Mouse (Mus musculus): ENCODE results near the gene Cdh26.

Cdh26 gene

DNA sequence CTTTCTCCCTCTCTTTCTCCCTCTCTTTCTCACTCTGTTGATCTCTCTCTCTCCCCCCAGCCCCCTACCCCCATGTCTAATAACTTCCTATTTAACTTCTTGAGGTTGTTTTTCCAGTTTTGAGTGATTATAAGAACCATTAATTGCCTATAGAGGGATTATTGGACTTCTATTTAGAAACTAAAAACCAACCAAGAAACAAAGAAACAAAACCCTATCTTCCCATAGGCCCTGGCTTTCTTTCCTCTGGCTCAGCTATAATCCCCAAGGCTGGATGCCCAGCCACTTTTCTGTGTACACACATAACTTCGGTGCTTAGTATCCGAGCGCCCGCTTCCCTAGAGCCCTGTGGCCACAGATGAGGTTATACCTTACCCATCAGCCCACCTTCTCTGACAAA is at the start of gene Cdh26:
Gene Cdh26 (plus strand): TSS at position 301 of the 400 bp plus-strand sequence.
- DNase-seq (ENCODE audit: extremely low spot score, low read depth, low spot score), result no peak

DNA sequence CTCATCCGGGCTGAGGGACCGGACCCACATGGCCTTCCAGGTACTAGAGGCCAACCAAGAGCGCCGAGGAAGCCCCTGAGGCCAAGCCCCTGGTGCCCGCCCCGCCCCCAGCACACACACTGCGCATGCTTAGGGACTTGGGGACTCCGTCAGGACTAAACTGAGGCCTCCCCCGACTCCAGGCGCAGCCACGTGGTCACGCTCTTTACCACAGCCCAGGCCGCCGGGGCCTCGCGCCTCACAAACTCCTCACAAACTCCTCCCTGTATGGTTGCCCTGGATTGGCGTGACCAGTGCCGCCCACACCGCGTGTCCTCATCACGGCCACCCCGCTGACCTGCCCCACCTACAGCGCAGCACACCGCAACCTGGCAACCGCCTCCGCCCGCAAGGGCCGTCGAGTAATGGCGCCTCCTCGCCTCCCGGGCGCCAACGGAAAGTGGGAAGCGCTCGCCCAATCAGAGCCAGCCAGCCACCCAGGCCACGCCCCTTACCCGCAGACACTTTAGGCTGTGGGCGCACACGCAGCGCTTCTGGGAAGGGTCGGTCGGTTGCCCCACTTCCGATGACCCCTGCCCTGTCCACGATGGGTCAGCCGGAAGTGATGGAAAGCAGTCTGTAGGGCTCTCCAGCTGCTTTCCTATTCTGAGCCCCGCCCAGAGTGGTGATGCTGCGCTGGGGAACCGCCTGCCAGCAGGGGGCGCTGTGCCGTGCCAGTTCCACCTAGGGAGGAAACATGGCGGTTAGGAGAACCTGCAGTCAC is 23.1 kb upstream of the Cdh26 start, which contains the start of gene Sycp2:
Gene Sycp2 (minus strand): TSS at position 633 of the 763 bp plus-strand sequence.
- DNase-seq (ENCODE audit: extremely low spot score, low read depth, low spot score), result no peak

- DNase-seq (ENCODE audit: extremely low spot score, low read depth, low spot score), result no peak
These were observed 21.3 kb upstream of the Cdh26 start for GRCm38 (mm10) chr2:178409024-178409423.

DNA sequence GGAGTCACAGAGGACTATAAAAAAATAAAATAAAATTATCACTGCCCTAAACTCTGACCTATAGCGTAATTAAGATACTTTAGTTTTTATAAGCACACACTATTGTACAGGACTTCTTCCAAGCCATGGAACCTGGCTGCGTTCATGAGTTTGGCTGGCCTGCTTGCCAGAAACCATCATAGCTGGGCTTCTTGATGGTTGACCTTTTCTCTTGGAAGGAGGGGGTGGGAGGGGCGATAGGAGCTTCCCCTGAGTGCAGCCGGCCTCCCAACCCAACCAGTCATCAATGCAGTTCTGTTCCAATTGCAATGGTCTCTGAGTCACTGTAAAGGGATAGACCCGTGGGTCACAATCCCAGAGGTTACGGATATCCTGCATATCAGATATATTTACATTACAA is 20.0 kb upstream of the Cdh26 start:
- DNase-seq (ENCODE audit: extremely low spot score, low read depth, low spot score), result no peak

GRCm38 (mm10) chr2:178412598-178412997 is 17.7 kb upstream of the Cdh26 start:
- no peak for DNase-seq (ENCODE audit: extremely low spot score, low read depth, low spot score)

GRCm38 (mm10) chr2:178413081-178413480 is 17.2 kb upstream of the Cdh26 start:
- no peak for DNase-seq (ENCODE audit: extremely low spot score, low read depth, low spot score)

DNA sequence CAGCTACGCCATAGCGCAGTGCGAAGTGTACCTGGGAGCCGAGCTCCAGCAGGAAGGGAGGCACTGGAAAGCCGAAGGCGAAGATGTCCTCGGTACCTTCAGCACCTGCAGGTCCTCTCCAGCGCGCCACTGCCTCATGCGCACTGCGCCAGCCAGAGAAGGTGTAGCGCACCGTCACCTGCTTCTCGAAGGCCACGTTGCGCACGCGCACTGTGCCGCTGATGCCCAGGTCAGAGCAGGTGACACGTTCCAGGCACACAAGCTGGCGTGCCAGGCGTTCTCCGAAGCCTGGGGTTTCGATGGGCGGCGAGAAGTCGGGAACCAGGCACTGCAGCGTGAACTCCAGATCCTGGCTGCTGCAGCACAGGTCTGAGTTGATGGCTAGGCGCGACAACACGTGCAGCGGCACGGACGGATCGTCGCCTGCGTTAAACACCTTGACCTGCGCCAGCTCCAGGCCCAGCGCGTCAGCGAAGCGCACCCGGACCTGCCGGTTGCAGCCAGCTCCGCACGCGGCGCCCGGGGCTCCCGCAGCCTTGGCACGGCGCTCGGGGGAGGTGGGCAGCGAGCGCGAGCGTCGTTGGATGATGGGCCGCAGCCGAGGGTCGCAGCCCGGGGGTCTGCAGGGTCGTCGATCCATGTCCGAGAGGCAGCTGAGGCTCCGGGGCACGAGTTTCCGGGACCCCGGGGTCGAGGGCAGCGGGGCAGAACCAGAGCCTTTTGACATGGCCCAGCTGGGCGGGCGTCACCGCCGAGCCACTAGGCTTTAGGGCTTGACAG is 16.7 kb upstream of the Cdh26 start:
- DNase-seq (ENCODE audit: extremely low spot score, low read depth, low spot score), result no peak

DNA sequence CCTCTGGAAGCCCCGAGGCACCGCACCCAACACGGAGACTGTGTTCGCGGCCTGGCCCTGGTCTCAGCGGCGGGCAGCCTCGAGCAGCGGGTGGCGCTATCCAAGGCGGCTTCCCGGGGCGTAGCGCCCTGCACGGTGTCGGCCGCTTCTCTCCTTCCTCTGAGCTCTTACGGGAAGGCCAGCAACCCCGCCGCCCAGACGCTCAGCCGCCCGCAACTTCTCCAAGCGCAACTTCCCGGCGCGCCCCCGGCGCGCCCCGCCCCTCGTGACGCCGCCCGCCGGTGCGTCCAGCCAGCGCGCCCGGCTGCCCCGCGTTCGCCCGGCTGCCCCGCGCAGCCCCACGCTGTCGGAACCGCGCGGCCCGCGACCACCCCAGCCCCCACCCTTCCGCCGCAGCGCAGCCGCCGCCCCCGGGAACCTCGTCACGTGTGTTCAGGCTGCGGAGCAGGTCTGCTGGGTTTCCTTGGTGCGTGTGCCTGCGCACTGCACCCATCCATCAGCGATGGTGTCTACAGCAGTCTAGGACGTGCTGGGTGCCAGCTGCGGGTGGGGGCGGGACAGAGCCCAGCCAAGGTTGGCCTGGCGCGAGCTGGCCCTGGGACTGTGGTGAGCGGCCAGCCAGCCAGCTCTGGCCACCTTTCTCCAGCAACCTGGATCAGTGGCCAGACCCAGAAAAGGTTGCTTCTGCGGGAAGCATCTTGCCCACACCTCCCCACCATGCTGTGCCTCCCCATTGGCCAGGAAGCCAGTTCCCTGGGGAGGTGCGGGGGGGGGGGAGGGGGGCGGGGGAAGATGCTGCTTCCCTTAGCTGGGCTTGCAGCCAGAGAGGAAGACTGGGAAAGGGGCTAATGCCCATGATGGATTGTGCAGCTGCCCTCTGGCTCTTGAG is 15.8 kb upstream of the Cdh26 start, which contains the start of the genes Ppp1r3d and Fam217b:
Gene Ppp1r3d (minus strand): TSS at position 212 of the 889 bp plus-strand sequence.
Gene Fam217b (plus strand): TSS at position 264 of the 889 bp plus-strand sequence.
- DNase-seq (ENCODE audit: extremely low spot score, low read depth, low spot score), result no peak

DNA sequence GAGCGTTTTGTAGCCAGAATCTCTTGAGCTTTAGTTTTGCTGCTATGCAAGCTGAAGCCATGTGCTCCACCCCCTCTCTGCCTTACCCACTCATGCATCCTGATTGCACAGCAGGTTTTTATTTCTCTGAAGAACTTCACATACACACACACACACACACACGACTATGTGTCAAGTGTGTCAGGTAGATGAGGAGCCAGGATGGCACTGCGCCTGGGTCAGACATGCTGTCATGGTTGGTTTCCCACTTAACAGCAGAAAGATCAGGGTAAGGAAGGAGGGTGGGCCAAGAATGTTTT is 15.2 kb upstream of the Cdh26 start:
- DNase-seq (ENCODE audit: extremely low spot score, low read depth, low spot score), result no peak

GRCm38 (mm10) chr2:178416427-178416826 is 13.9 kb upstream of the Cdh26 start:
- DNase-seq (ENCODE audit: extremely low spot score, low read depth, low spot score), result no peak

- DNase-seq (ENCODE audit: extremely low spot score, low read depth, low spot score), result no peak
These were observed 13.4 kb upstream of the Cdh26 start for GRCm38 (mm10) chr2:178416970-178417369.

DNA sequence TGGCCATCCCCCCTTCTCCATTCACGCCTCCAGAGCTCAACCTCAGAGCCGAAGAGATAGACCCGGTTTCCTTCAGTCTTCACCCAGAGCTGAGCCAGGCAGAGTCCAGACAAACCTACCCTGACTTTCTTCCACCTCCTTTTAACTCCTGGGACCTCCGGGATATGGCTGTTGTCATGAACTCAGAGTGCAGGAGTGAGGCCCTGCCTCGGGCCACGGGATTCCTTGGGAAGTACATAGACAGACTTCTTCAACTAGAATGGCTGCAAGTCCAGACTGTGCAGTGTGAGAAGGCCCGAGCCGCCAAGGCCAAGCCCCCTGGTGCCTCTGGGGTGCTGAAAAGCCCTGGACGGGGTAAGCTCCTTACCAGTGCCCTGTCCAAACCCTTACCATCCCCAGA is 9.8 kb upstream of the Cdh26 start:
- DNase-seq (ENCODE audit: extremely low spot score, low read depth, low spot score), result no peak

- no peak for DNase-seq (ENCODE audit: extremely low spot score, low read depth, low spot score)
These were observed 8.7 kb upstream of the Cdh26 start for GRCm38 (mm10) chr2:178421603-178422002.

DNA sequence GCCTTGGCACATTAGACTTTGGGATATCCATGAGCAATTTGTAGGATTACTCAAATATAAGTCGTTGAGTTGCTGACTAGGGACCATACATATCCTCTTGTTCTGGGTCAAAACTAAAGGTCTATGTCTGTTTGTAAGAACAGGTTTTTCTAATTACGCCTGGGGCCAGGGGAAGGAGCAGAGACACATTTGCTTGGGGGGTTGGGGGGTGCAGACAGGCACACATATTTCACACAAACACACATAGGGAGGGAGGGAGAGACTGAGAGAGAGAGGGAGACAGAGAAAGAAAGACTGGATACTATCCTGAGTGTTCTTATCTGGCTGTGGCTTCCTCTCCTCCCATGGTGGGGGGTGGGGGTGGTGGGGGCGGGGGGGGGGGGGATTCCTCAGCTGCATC is 8.1 kb upstream of the Cdh26 start:
- no peak for DNase-seq (ENCODE audit: extremely low spot score, low read depth, low spot score)

- no peak for DNase-seq (ENCODE audit: extremely low spot score, low read depth, low spot score)
These were observed 7.1 kb upstream of the Cdh26 start for GRCm38 (mm10) chr2:178423223-178423622.

DNA sequence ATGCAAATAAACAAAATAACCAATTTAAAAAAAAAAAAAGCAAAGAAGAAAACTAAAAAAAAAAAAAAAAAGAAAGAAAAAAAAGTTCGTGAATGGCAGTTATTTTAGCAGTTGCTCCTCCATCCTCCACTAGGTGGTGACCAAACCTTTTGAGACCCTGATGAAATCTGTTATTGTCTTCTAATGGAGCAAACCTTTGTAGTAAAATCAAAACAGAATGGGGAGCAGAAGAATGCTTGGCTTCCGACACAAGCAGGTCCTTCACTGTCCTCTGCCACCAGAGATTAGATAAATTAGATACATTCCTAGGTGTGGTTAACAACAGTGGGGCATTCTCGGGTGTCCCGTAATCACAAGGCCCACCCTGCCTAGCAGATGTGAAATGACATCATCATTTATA is 4.1 kb upstream of the Cdh26 start:
- DNase-seq (ENCODE audit: extremely low spot score, low read depth, low spot score), result no peak

- DNase-seq (ENCODE audit: extremely low spot score, low read depth, low spot score), result no peak
These were observed 3.1 kb upstream of the Cdh26 start for GRCm38 (mm10) chr2:178427181-178427580.

DNA sequence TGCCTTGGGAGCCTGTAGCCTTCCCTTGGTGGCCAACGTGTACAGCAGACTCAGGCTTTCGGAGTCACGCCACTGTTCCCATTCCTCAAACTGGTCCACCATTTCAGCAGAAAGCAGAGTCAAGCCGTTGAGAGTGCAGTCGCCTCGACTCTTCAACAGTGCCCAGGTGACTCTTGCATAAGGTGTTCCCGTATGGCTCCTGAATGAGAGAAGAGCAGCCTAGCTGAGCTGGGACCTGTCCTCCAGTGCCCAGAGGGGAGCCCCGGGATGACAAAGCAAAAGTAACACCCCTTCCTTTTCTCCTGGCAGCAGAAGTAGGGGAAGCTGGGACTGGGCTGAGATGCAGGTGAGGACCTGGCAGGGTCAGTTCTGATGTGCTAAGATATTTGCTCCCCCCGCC is 2.1 kb upstream of the Cdh26 start:
- no peak for DNase-seq (ENCODE audit: extremely low spot score, low read depth, low spot score)

DNA sequence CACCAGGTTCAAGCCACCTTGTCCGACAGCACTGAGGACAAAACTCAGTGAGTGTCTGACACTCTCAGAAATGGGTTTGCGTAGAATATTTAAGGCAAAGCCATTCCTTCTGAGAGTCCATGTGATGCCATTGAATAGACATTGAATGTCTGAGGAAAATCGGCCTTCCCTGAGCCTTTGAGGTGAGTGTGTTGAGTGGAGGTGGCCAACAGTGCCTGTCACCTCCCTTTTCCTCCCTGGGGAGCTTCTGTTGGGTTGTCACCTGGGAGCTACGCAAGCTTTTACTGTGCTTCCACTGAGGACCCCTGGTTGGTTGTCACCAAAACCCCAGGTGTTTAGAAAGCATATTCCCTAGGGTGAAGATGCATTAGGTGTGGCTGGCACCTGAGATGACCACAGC is 1.7 kb upstream of the Cdh26 start:
- no peak for DNase-seq (ENCODE audit: extremely low spot score, low read depth, low spot score)

DNA sequence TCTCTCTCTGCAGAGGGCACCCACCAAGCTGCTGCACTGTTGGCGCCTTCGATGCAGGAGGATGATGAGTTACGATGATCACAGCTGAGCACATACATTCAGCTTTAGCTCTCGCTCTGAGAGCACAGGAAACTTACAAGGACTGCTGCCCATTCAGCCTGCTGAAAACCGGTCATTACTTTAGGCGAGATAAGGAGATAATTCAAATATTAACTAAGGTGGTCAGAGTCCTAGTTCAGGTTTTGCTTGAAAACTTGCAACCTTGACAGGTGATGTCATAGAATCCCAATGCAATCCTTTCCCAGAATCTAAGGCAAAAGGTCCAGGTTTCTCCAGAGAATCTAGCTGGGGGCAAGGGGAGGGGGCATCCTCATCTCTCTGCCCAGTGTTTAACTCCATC is 905 bp upstream of the Cdh26 start:
- DNase-seq (ENCODE audit: extremely low spot score, low read depth, low spot score), result no peak

DNA sequence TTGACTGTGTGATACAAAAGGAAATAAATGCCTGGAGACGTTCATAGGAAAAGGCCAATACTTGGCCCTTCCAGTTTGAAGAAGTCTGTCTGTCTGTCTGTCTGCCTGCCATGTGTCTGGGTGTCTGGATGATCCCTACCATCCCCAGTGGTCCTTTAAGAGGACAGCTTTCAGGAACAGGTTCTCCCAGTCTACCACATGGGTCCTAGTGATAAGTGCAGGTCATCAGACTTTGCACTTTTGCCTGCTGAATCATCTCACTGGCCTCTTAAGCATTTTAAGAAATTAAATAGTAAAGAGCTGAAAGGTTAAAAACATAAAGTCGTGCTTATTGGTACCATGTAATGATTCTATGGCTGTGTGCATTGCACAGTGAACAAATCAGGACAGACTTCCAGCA is 3.2 kb downstream of the Cdh26 start:
- DNase-seq (ENCODE audit: extremely low spot score, low read depth, low spot score), result no peak

Measured in hindlimb bud, embryonic 11.5 days (tissue).